Mouse (Mus musculus): ENCODE data around the gene B3gnt6. TPM values are rescaled to one million over a fixed set of nuclear protein-coding genes. Genes with fewer than 3 reads are reported as not detected.

Gene B3gnt6
- polyA plus RNA-seq, 1 experiment from 2014 or later = 0.06 TPM

GRCm38 (mm10) chr7:98176322-98177070 is 22.8 kb downstream of the B3gnt6 start:
- no peaks in the 10 kb centered on the region for H3K9me3 ChIP-seq (replicated peaks)
- 0 out of 2 replicates have a peak, but pooled peaks cover 6% of the 10 kb centered on the region for H3K27me3 ChIP-seq
- H3K4me3 ChIP-seq (replicated peaks) = peak overlapping the region; percentile 64
- H3K36me3 ChIP-seq = no peaks in the 10 kb centered on the region
- WGBS = 73% methylated on average over 8 of the region's 8 CpGs
- peak overlapping the region; percentile 55; the same call in 1 of the 2 replicates for H3K9ac ChIP-seq
- peaks cover 48% of the 10 kb centered on the region for H3K4me1 ChIP-seq
- ATAC-seq (replicated peaks; ENCODE audit: low FRiP score) = no peak
- H3K4me2 ChIP-seq = peak overlapping the region; percentile 76
- 0 out of 2 replicates have a peak overlapping the region, but pooled peaks have one; percentile 20 for H3K27ac ChIP-seq

- Histone ChIP-seq H3K36me3 (no peaks in the 10 kb centered on the region), H3K4me3 (replicated peaks) (no peak overlapping the region), H3K9ac (no peak overlapping the region), H3K27me3 (0 out of 2 replicates have a peak, but pooled peaks cover 6% of the 10 kb centered on the region), H3K4me2 (peak overlapping the region; percentile 7; the same call in 1 of the 2 replicates), H3K9me3 (replicated peaks) (no peaks in the 10 kb centered on the region), H3K27ac (no peak overlapping the region), H3K4me1 (peaks cover 56% of the 10 kb centered on the region)
- WGBS = 77% methylated on average over 4 of the region's 4 CpGs
- no peak for ATAC-seq (replicated peaks; ENCODE audit: low FRiP score)
Measured at GRCm38 (mm10) chr7:98174883-98175755, 24.2 kb downstream of the B3gnt6 start.

- no peak for ATAC-seq (replicated peaks; ENCODE audit: low FRiP score)
- Histone ChIP-seq H3K27me3 (0 out of 2 replicates have a peak, but pooled peaks cover 6% of the 10 kb centered on the region), H3K27ac (no peak overlapping the region), H3K4me2 (no peak overlapping the region), H3K36me3 (no peaks in the 10 kb centered on the region), H3K9me3 (replicated peaks) (no peaks in the 10 kb centered on the region), H3K4me3 (replicated peaks) (no peak overlapping the region), H3K9ac (no peak overlapping the region), H3K4me1 (peaks cover 45% of the 10 kb centered on the region)
- WGBS = 39% methylated on average over 4 of the region's 4 CpGs
Measured at GRCm38 (mm10) chr7:98173408-98173807, 25.9 kb downstream of the B3gnt6 start.

- 84% methylated on average over 8 of the region's 8 CpGs for WGBS
- 0 out of 2 replicates have a peak, but pooled peaks cover 6% of the 10 kb centered on the region for H3K27me3 ChIP-seq
- ATAC-seq (replicated peaks; ENCODE audit: low FRiP score) = no peak
- H3K9me3 ChIP-seq (replicated peaks) = no peaks in the 10 kb centered on the region
- H3K4me2 ChIP-seq = no peak overlapping the region
- no peaks in the 10 kb centered on the region for H3K36me3 ChIP-seq
- no peak overlapping the region for H3K4me3 ChIP-seq (replicated peaks)
- peak overlapping the region; percentile 10; the same call in 1 of the 2 replicates for H3K27ac ChIP-seq
- no peak overlapping the region for H3K9ac ChIP-seq
- H3K4me1 ChIP-seq = peaks cover 42% of the 10 kb centered on the region
Measured at GRCm38 (mm10) chr7:98172661-98173060, 26.6 kb downstream of the B3gnt6 start.

GRCm38 (mm10) chr7:98171141-98172073 is 27.9 kb downstream of the B3gnt6 start:
- no peak overlapping the region for H3K9ac ChIP-seq
- H3K4me2 ChIP-seq = 0 out of 2 replicates have a peak overlapping the region, but pooled peaks have one; percentile 8
- 75% methylated on average over 6 of the region's 6 CpGs for WGBS
- ATAC-seq (replicated peaks; ENCODE audit: low FRiP score) = peak; percentile 75
- H3K36me3 ChIP-seq = no peaks in the 10 kb centered on the region
- H3K27me3 ChIP-seq = no peaks in the 10 kb centered on the region
- no peaks in the 10 kb centered on the region for H3K9me3 ChIP-seq (replicated peaks)
- H3K4me3 ChIP-seq (replicated peaks) = no peak overlapping the region
- peaks cover 29% of the 10 kb centered on the region for H3K4me1 ChIP-seq
- peak overlapping the region; percentile 64 for H3K27ac ChIP-seq

- H3K9me3 ChIP-seq (replicated peaks) = no peaks in the 10 kb centered on the region
- H3K4me1 ChIP-seq = peaks cover 52% of the 10 kb centered on the region
- ATAC-seq (replicated peaks; ENCODE audit: low FRiP score) = peak; percentile 72
- peak overlapping the region; percentile 88 for H3K27ac ChIP-seq
- H3K4me3 ChIP-seq (replicated peaks) = no peak overlapping the region
- H3K4me2 ChIP-seq = 0 out of 2 replicates have a peak overlapping the region, but pooled peaks have one; percentile 5
- no peak overlapping the region for H3K9ac ChIP-seq
- WGBS = 37% methylated on average over 10 of the region's 10 CpGs
- no peaks in the 10 kb centered on the region for H3K27me3 ChIP-seq
- H3K36me3 ChIP-seq = no peaks in the 10 kb centered on the region
Measured at GRCm38 (mm10) chr7:98164999-98165528, 34.2 kb downstream of the B3gnt6 start.

GRCm38 (mm10) chr7:98164382-98164998 is 34.8 kb downstream of the B3gnt6 start:
- H3K4me2 ChIP-seq = 0 out of 2 replicates have a peak overlapping the region, but pooled peaks have one; percentile 5
- H3K4me1 ChIP-seq = peaks cover 57% of the 10 kb centered on the region

GRCm38 (mm10) chr7:98163700-98164099 is 35.6 kb downstream of the B3gnt6 start:
- Histone ChIP-seq H3K9ac (no peak overlapping the region), H3K4me3 (replicated peaks) (no peak overlapping the region), H3K36me3 (no peaks in the 10 kb centered on the region), H3K27me3 (no peaks in the 10 kb centered on the region), H3K4me2 (no peak overlapping the region), H3K9me3 (replicated peaks) (no peaks in the 10 kb centered on the region), H3K4me1 (peaks cover 65% of the 10 kb centered on the region), H3K27ac (0 out of 2 replicates have a peak overlapping the region, but pooled peaks have one; percentile 2)
- no peak for ATAC-seq (replicated peaks; ENCODE audit: low FRiP score)
- 49% methylated on average over 3 of the region's 3 CpGs for WGBS

More at GRCm38 (mm10) chr7:98164382-98164998, 34.8 kb downstream of the B3gnt6 start:
- Histone ChIP-seq H3K27ac (peak overlapping the region; percentile 88), H3K36me3 (no peaks in the 10 kb centered on the region), H3K4me3 (replicated peaks) (no peak overlapping the region), H3K9me3 (replicated peaks) (no peaks in the 10 kb centered on the region), H3K9ac (no peak overlapping the region), H3K27me3 (no peaks in the 10 kb centered on the region)
- WGBS = 78% methylated on average over 9 of the region's 9 CpGs
- no peak for ATAC-seq (replicated peaks; ENCODE audit: low FRiP score)

GRCm38 (mm10) chr7:98162239-98162638 is 37.0 kb downstream of the B3gnt6 start:
- H3K36me3 ChIP-seq = no peaks in the 10 kb centered on the region
- no peak overlapping the region for H3K9ac ChIP-seq
- WGBS = 61% methylated on average over 6 of the region's 6 CpGs
- H3K9me3 ChIP-seq (replicated peaks) = no peaks in the 10 kb centered on the region
- H3K4me1 ChIP-seq = peaks cover 78% of the 10 kb centered on the region
- H3K27ac ChIP-seq = peak overlapping the region; percentile 32; the same call in 1 of the 2 replicates
- H3K4me2 ChIP-seq = no peak overlapping the region
- no peaks in the 10 kb centered on the region for H3K27me3 ChIP-seq
- no peak for ATAC-seq (replicated peaks; ENCODE audit: low FRiP score)
- H3K4me3 ChIP-seq (replicated peaks) = no peak overlapping the region

- H3K27ac ChIP-seq = peak overlapping the region; percentile 76
- ATAC-seq (replicated peaks; ENCODE audit: low FRiP score) = no peak
- H3K36me3 ChIP-seq = no peaks in the 10 kb centered on the region
- H3K9ac ChIP-seq = no peak overlapping the region
- no peaks in the 10 kb centered on the region for H3K27me3 ChIP-seq
- H3K4me1 ChIP-seq = peaks cover 87% of the 10 kb centered on the region
- H3K4me2 ChIP-seq = no peak overlapping the region
- H3K4me3 ChIP-seq (replicated peaks) = no peak overlapping the region
- WGBS = 36% methylated on average over 8 of the region's 8 CpGs
- no peaks in the 10 kb centered on the region for H3K9me3 ChIP-seq (replicated peaks)
Measured at GRCm38 (mm10) chr7:98160041-98160740, 39.1 kb downstream of the B3gnt6 start.

Measured in kidney, embryonic 15.5 days (tissue).